Mouse (Mus musculus) forebrain, embryonic 10.5 days (tissue): ENCODE data around the gene Wwp2. TPM values are rescaled to one million over a fixed set of nuclear protein-coding genes. Genes with fewer than 3 reads are reported as not detected.

ENCODE experiments used
- DNase-seq: peaks from one replicate; pipeline ENCODE4 v3.0.0-alpha.2; 2017; ENCODE audit warnings: low spot score; ENCODE audit errors: extremely low spot score
- H3K27ac ChIP-seq: fragments of 300-500 bp; sonication (generic); 2 replicates; pipeline ENCODE4 v1.5.1; 2016; ENCODE audit warnings: mild to moderate bottlenecking
- H3K27me3 ChIP-seq: fragments of 300-500 bp; sonication (generic); 2 replicates; pipeline ENCODE4 v1.6.1; 2016; ENCODE audit warnings: mild to moderate bottlenecking; ENCODE audit not compliant: poor library complexity, severe bottlenecking
- H3K36me3 ChIP-seq: fragments of 300-500 bp; sonication (generic); replicated peaks from 2 replicates; pipeline ENCODE4 v1.6.1; 2016; ENCODE audit warnings: mild to moderate bottlenecking, moderate library complexity
- H3K4me1 ChIP-seq: fragments of 300-500 bp; sonication (generic); 2 replicates; pipeline ENCODE4 v1.6.1; 2016
- H3K4me3 ChIP-seq: fragments of 300-500 bp; sonication (generic); 2 replicates; pipeline ENCODE4 v1.5.1; 2016; ENCODE audit warnings: mild to moderate bottlenecking, moderate library complexity
- H3K9me3 ChIP-seq: fragments of 300-500 bp; sonication (generic); 2 replicates; pipeline ENCODE4 v1.6.1; 2016; ENCODE audit warnings: mild to moderate bottlenecking, moderate library complexity
- WGBS: fragments of 180-500 bp; shearing (Covaris S2); methylation state at CpG from one replicate; pipeline ENCODE4 v1.1.7; 2016; 5-methylcytosine and 5-hydroxymethylcytosine counted together
- polyA plus RNA-seq: library from polyadenylated mRNA; unstranded; fragments of >200 nt; fragmentation: Nextera tagmentation; extraction: Ambion mirVana; gene quantifications from 2 replicates; pipeline ENCODE4 v1.2.1, GENCODE M21; 2016

Wwp2 gene
- polyA plus RNA-seq, 1 experiment from 2014 or later, result 57.9 TPM

GRCm38 (mm10) chr8:107489921-107490320 lies 53.8 kb downstream of the Wwp2 start:
- H3K4me1 ChIP-seq, result 0 out of 2 replicates have a peak, but pooled peaks cover 5% of the 10 kb centered on the region
- no peak for DNase-seq
- no peak overlapping the region for H3K4me3 ChIP-seq
- H3K36me3 ChIP-seq, result peaks cover 15% of the 10 kb centered on the region
- WGBS, result 71% methylated on average over 5 of the region's 5 CpGs
- H3K27ac ChIP-seq, result no peak overlapping the region
- H3K9me3 ChIP-seq, result no peaks in the 10 kb centered on the region
- H3K27me3 ChIP-seq, result no peaks in the 10 kb centered on the region

GRCm38 (mm10) chr8:107490649-107491048 lies 54.5 kb downstream of the Wwp2 start:
- H3K4me3 ChIP-seq, result no peak overlapping the region
- no peaks in the 10 kb centered on the region for H3K27me3 ChIP-seq
- peaks cover 12% of the 10 kb centered on the region for H3K36me3 ChIP-seq
- no peaks in the 10 kb centered on the region for H3K9me3 ChIP-seq
- no peak overlapping the region for H3K27ac ChIP-seq
- WGBS, result 94% methylated on average over 2 of the region's 2 CpGs
- no peak for DNase-seq
- H3K4me1 ChIP-seq, result 0 out of 2 replicates have a peak, but pooled peaks cover 5% of the 10 kb centered on the region

DNA sequence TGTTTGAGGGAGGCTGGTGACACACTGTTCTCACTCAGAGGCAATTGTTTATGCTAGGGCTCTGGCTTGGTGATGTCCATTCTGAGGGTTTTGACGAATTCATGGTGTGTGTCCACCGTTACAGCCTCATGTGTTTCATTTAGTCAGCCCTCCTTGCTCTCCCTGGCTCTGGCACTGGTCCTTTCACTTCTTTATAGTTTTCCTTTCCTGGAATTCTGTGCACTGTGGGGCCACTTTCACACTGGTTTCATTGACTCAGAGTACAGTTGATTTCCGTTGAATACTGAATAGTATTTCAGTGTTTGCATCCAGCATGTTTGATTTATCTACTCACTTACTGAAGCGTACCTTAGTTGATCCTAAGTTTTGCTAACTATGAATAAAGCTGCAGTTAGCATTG lies 55.0 kb downstream of the Wwp2 start:
- peaks cover 9% of the 10 kb centered on the region for H3K36me3 ChIP-seq
- no peaks in the 10 kb centered on the region for H3K9me3 ChIP-seq
- no peaks in the 10 kb centered on the region for H3K27me3 ChIP-seq
- no peak for DNase-seq
- no peak overlapping the region for H3K4me3 ChIP-seq
- 92% methylated on average over 4 of the region's 4 CpGs for WGBS
- 0 out of 2 replicates have a peak, but pooled peaks cover 8% of the 10 kb centered on the region for H3K4me1 ChIP-seq
- H3K27ac ChIP-seq, result no peak overlapping the region

DNA sequence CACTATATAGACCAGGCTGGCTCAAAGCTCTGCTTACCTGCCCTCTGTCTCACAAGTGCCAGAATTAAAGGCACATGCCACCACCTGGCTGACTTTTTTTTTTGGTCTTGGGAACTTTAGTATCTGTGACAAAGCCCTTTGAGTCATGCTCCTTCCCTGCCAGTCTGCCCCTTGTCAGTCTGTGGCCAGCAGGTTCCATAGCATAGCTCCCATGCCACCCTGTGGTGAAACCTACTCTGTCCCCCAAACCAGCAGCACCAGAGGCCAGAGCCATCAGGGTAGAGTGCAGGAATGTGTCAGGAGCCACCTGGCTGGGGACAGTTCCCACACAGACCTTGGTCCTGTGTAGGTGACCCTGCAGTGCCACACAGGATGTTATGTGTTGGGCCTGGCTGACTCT lies 55.7 kb downstream of the Wwp2 start:
- no peaks in the 10 kb centered on the region for H3K27me3 ChIP-seq
- H3K4me1 ChIP-seq, result 0 out of 2 replicates have a peak, but pooled peaks cover 8% of the 10 kb centered on the region
- no peak for DNase-seq
- no peak overlapping the region for H3K27ac ChIP-seq
- H3K4me3 ChIP-seq, result no peak overlapping the region
- no peaks in the 10 kb centered on the region for H3K9me3 ChIP-seq
- H3K36me3 ChIP-seq, result peaks cover 3% of the 10 kb centered on the region

GRCm38 (mm10) chr8:107492802-107493201 lies 56.6 kb downstream of the Wwp2 start:
- no peak overlapping the region for H3K27ac ChIP-seq
- 96% methylated on average over 5 of the region's 5 CpGs for WGBS
- H3K36me3 ChIP-seq, result no peaks in the 10 kb centered on the region; the same call in none of the 2 replicates
- no peaks in the 10 kb centered on the region for H3K27me3 ChIP-seq
- no peaks in the 10 kb centered on the region for H3K9me3 ChIP-seq
- DNase-seq, result no peak
- peaks cover 13% of the 10 kb centered on the region for H3K4me1 ChIP-seq
- no peak overlapping the region for H3K4me3 ChIP-seq

DNA sequence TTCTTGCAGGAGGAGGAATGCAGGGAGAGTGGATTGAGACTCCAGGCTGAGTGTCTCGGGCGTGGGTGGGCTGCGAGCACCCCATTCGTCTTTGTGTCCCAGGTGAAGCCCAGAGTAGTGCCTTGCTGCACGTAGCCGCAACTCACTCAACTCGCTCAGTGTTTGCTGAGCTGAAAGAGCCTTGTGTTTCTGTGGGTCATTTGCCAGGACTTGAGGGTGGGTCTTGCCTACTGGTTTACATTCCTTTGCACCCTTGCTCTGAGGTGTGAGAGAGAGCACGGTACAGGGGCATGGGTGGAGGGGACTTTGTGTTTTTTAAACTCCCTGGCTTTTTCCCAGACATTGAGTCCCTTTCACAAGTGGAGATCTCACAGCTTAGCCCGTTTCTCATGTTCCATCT lies 59.3 kb downstream of the Wwp2 start:
- 90% methylated on average over 9 of the region's 9 CpGs for WGBS
- DNase-seq, result no peak
- no peaks in the 10 kb centered on the region for H3K36me3 ChIP-seq
- no peaks in the 10 kb centered on the region for H3K27me3 ChIP-seq
- H3K9me3 ChIP-seq, result no peaks in the 10 kb centered on the region
- no peak overlapping the region for H3K27ac ChIP-seq
- peaks cover 18% of the 10 kb centered on the region for H3K4me1 ChIP-seq
- H3K4me3 ChIP-seq, result no peak overlapping the region

DNA sequence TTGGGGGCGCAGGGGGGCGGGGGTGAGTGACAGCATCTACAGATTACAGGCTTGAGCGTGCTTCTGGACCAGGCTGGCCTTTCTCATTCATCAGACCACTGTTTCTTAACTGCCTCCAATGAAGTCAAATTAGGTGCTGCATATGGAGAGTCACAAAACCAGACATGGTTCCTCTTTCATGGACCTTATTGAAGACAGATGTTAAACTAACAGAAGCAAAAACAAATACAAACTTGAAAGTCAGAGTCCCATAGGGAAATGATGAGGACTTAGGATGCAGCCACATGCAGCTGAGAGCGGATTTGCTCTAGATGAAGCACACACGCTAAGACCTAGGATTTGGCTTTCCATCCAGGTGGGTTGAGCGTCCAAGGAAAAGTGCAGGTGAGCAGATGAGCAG lies 61.5 kb downstream of the Wwp2 start:
- DNase-seq, result no peak

GRCm38 (mm10) chr8:107498390-107498789 lies 62.2 kb downstream of the Wwp2 start:
- Histone ChIP-seq H3K9me3 (no peaks in the 10 kb centered on the region), H3K27me3 (no peaks in the 10 kb centered on the region), H3K4me1 (peaks cover 27% of the 10 kb centered on the region), H3K4me3 (no peak overlapping the region), H3K27ac (no peak overlapping the region), H3K36me3 (no peaks in the 10 kb centered on the region)
- no peak for DNase-seq
- WGBS, result 51% methylated on average over 1 of the region's 1 CpGs

More for the DNA sequence above, 61.5 kb downstream of the Wwp2 start:
- Histone ChIP-seq H3K27ac (no peak overlapping the region), H3K4me1 (peaks cover 20% of the 10 kb centered on the region), H3K27me3 (no peaks in the 10 kb centered on the region), H3K4me3 (no peak overlapping the region), H3K36me3 (no peaks in the 10 kb centered on the region), H3K9me3 (no peaks in the 10 kb centered on the region)
- 77% methylated on average over 6 of the region's 6 CpGs for WGBS

GRCm38 (mm10) chr8:107498806-107499205 lies 62.6 kb downstream of the Wwp2 start:
- no peaks in the 10 kb centered on the region for H3K27me3 ChIP-seq

DNA sequence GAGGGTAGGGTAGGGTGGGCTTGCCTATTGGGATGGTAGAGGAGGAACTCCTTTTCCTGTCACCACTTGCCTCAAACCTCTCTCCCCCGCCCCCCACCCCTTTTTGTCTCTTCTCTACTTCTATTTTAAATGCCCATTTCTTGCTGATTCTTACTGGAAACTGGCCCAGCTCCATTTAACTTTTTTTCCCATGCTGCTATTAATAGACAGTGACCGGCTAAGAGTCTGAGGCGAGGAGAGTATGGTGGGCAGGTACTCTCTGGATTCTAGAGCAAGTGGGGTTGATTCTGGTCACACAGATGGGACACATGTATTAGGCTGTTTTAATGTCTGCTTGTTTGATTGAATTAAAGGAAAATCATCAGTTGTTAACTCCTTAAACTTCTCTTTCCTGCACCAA lies 63.4 kb downstream of the Wwp2 start:
- WGBS, result 91% methylated on average over 3 of the region's 3 CpGs

More at GRCm38 (mm10) chr8:107498806-107499205, 62.6 kb downstream of the Wwp2 start:
- WGBS, result 86% methylated on average over 8 of the region's 8 CpGs
- Histone ChIP-seq H3K9me3 (no peaks in the 10 kb centered on the region), H3K4me1 (peaks cover 31% of the 10 kb centered on the region), H3K36me3 (no peaks in the 10 kb centered on the region), H3K4me3 (no peak overlapping the region), H3K27ac (no peak overlapping the region)
- DNase-seq, result no peak

DNA sequence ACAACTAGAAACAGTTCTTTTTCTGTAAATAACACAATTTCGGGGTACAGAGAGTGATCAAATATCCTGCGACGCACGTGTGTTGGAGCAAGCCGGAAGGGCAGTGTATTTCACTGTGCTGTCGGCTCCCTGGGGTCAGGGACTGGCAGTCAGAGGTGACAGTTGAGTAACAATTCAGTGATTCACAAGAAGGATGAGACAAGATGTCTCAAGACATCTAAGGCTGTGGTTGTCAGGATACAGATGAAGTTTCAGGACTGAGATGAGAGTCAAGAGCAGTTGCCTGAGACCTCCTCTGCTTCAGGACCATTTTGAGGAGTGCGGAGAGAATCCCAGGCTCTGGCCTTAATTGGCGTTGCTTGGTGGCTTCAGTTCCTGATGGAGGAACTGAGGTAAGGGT lies 66.2 kb downstream of the Wwp2 start:
- Histone ChIP-seq H3K36me3 (peaks cover 13% of the 10 kb centered on the region), H3K27me3 (no peaks in the 10 kb centered on the region), H3K4me3 (no peak overlapping the region), H3K27ac (peak overlapping the region; percentile 62), H3K4me1 (peaks cover 38% of the 10 kb centered on the region), H3K9me3 (no peaks in the 10 kb centered on the region)
- 90% methylated on average over 8 of the region's 8 CpGs for WGBS
- DNase-seq, result no peak

More for the DNA sequence above, 63.4 kb downstream of the Wwp2 start:
- Histone ChIP-seq H3K36me3 (no peaks in the 10 kb centered on the region), H3K27me3 (no peaks in the 10 kb centered on the region), H3K9me3 (no peaks in the 10 kb centered on the region), H3K27ac (no peak overlapping the region), H3K4me3 (no peak overlapping the region), H3K4me1 (peaks cover 35% of the 10 kb centered on the region)
- DNase-seq, result no peak

DNA sequence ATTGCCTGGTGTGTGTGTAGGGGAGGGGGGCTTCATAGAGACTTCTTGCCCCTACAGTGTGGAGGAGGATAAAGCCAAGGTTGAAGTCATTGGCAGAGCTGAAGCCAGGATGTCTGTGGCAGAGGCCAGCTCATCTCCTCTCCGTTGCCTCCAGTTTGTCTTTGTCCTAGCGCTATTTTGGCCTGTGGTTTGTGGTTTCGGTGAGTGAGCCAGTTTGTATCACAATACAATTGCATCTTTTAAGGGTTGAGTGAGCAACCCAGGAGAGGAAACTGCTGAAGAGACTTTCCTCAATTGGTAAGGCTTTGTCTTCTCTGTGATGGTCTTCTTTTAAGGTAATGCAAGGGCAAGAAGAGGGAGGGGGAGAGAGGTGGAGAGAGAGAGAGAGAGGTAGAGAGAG lies 66.8 kb downstream of the Wwp2 start:
- no peak overlapping the region for H3K4me3 ChIP-seq
- no peaks in the 10 kb centered on the region for H3K27me3 ChIP-seq
- H3K27ac ChIP-seq, result peak overlapping the region; percentile 62
- peaks cover 34% of the 10 kb centered on the region for H3K4me1 ChIP-seq
- 74% methylated on average over 3 of the region's 3 CpGs for WGBS
- H3K9me3 ChIP-seq, result no peaks in the 10 kb centered on the region
- peaks cover 18% of the 10 kb centered on the region for H3K36me3 ChIP-seq
- no peak for DNase-seq

DNA sequence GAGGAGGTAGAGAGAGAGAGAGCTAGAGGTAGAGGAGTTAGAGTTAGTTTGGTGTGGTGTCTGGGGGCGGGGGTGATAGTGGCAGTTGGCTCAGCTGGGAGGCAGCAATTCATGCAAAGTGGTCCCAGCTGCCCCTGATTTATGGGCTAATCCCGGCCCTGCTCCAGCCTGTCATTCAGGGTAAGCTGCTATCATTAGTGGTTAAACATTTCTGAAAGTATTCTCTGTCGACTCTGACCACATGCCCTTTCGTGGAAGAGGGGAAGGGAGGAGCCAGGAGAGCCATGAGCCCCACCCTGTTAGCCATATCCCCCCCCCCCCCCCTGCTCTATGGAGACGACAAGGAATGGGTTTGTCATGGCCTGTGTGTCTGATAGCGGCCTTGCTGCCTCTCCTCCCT lies 67.2 kb downstream of the Wwp2 start:
- Histone ChIP-seq H3K9me3 (no peaks in the 10 kb centered on the region), H3K4me1 (peaks cover 32% of the 10 kb centered on the region), H3K27ac (0 out of 2 replicates have a peak overlapping the region, but pooled peaks have one; percentile 62), H3K36me3 (peaks cover 22% of the 10 kb centered on the region), H3K27me3 (no peaks in the 10 kb centered on the region), H3K4me3 (no peak overlapping the region)
- no peak for DNase-seq
- 47% methylated on average over 6 of the region's 6 CpGs for WGBS
